Mouse (Mus musculus): ENCODE results near the gene 1700001P01Rik.

- TF ChIP-seq POLR2A (IDR thresholded peaks at IDR 0.05; ENCODE audit: control insufficient read depth, extremely low read depth, insufficient read depth, low read length, poor library complexity) (no peak), CTCF (IDR thresholded peaks at IDR 0.05; ENCODE audit: borderline replicate concordance, control insufficient read depth, extremely low read depth, insufficient read depth, low read length, poor library complexity) (no peak)
Measured at GRCm38 (mm10) chr11:97736645-97737044, 39.1 kb downstream of the 1700001P01Rik start.

Data from thymus, adult 2 months (tissue).